Mouse (Mus musculus) CH12.LX (cell line): ENCODE data around the gene Nhej1.

ENCODE experiments used
- POLR2A ChIP-seq: IDR thresholded peaks from 2 replicates; pipeline ENCODE4 v1.6.1; 2011; ENCODE audit warnings: low read depth, mild to moderate bottlenecking, improper control_type of control experiment, low read length
- SIN3A ChIP-seq: IDR thresholded peaks from 2 replicates; pipeline ENCODE4 v1.6.1; 2012; ENCODE audit warnings: low read length, improper control_type of control experiment, inconsistent platforms

DNA sequence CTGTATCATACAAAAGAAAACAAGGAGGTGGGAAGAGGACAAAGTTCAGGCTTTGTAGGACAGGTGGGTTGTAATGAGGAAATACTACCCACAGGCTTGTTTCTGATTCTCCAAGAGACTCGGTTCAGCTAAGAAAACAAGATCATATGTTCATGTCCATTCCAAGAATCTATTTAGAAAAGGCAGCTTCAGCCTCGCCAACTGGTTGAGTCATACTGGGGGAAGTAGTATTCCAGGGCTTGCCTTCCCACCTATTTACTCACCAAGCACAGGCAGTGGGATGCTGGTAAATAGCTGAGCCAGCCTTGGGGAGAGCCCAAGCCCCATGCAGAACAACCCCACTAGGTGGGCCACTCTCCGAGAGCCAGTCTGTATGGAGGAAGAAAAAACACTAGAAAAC, 3.6 kb upstream of the Nhej1 start:
- TF ChIP-seq SIN3A, result no peak
- no peak for TF ChIP-seq POLR2A
